Mouse (Mus musculus): Measurements from ENCODE around the gene Gm5725. TPM values are rescaled to one million over a fixed set of nuclear protein-coding genes. Genes with fewer than 3 reads are reported as not detected.
"Not testable (repeated sequence)": the region's sequence is repeated elsewhere in the genome, so short reads cannot be mapped to it uniquely, and the experiment has no call there.

The Gm5725 gene
- not detected in 2 replicates for polyA plus RNA-seq (2016; fragmentation: Nextera tagmentation; extraction: Ambion mirVana)

DNA sequence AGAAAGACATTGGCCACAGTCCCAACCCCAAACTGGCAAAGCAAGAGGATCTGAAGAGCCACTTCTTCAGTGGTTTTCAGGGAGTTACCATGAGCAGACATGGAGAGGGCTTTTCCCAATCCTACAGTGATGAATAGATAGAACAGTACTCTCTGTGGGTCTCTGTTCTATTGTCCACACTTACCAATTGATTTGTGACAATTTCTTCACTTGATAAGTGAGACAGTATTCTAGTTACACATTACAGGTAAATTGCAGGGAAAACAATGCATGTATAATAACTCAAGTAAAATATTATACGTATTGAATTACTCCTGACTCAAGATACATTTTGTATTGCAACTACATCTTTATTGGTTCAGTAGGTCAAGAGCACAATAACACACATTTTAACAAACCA lies at the start of gene Gm5725:
TSS of gene Gm5725 (minus strand) at position 101 of the 400 bp plus-strand sequence.
- not testable (repeated sequence) for H3K4me2 ChIP-seq; ATAC-seq (ENCODE audit: insufficient number of reproducible peaks, insufficient read depth, low FRiP score, low TSS enrichment, low read depth); H3K27ac ChIP-seq; H3K9me3 ChIP-seq; H3K27me3 ChIP-seq; H3K4me1 ChIP-seq (replicated peaks); H3K4me3 ChIP-seq (replicated peaks); H3K36me3 ChIP-seq; H3K9ac ChIP-seq (replicated peaks)
- no CpG with 5 or more reads among the region's 1 CpGs for WGBS

DNA sequence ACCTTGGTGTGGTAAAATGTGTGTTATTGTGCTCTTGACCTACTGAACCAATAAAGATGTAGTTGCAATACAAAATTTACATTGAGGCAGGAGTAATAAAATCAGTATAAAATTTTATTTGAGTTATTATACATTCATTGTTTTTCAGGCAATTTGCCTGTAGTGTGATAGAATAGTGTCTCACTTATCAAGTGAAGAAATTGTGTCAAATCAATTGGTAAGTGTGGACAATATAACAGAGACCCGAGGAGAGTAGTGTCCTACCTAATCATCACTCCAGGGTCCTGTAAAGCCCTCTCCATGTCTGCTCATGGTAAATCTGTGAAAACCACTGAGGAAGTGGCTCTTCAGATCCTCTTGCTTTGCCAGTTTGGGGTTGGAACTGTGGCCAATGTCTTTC lies 12.0 kb downstream of the Gm5725 start, which contains the start of gene Vmn1r135:
TSS of gene Vmn1r135 (plus strand) at position 301 of the 400 bp plus-strand sequence.
- H3K27me3 ChIP-seq; H3K36me3 ChIP-seq; H3K4me2 ChIP-seq; H3K4me1 ChIP-seq (replicated peaks); H3K9ac ChIP-seq (replicated peaks); H3K27ac ChIP-seq; H3K4me3 ChIP-seq (replicated peaks); ATAC-seq (ENCODE audit: insufficient number of reproducible peaks, insufficient read depth, low FRiP score, low TSS enrichment, low read depth); H3K9me3 ChIP-seq: not testable (repeated sequence)
- WGBS, result no CpG with 5 or more reads among the region's 1 CpGs

DNA sequence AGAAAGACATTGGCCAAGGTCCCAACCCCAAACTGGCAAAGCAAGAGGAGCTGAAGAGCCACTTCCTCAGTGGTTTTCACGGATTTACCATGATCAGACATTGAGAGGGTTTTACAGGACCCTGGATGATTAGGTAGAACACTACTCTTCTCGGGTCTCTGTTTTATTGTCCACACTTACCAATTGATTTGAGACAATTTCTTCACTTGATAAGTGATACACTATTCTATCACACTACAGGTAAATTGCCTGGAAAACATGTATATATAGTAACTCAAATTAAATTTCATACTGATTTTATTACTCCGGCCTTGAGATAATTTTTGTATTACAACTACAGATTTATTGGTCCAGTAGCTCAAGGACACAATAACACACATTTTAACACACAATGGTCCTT lies 47.4 kb downstream of the Gm5725 start, which contains the start of gene Gm4177:
TSS of gene Gm4177 (minus strand) at position 101 of the 400 bp plus-strand sequence.
- not testable (repeated sequence) for H3K9ac ChIP-seq (replicated peaks); H3K4me2 ChIP-seq; H3K9me3 ChIP-seq; H3K27ac ChIP-seq; H3K36me3 ChIP-seq; H3K4me3 ChIP-seq (replicated peaks); ATAC-seq (ENCODE audit: insufficient number of reproducible peaks, insufficient read depth, low FRiP score, low TSS enrichment, low read depth); H3K4me1 ChIP-seq (replicated peaks); H3K27me3 ChIP-seq
- no CpG with 5 or more reads among the region's 3 CpGs for WGBS

Other genes starting within 250 kb of the Gm5725 start
- gene Vmn1r132, start 230.2 kb downstream of the Gm5725 start, polyA plus RNA-seq (2016; fragmentation: Nextera tagmentation; extraction: Ambion mirVana), result not detected in 2 replicates
- not detected in 2 replicates for gene Gm4175, start 82.8 kb downstream of the Gm5725 start, polyA plus RNA-seq (2016; fragmentation: Nextera tagmentation; extraction: Ambion mirVana)
- gene Gm4177, start 47.5 kb downstream of the Gm5725 start, polyA plus RNA-seq (2016; fragmentation: Nextera tagmentation; extraction: Ambion mirVana), result not detected in 2 replicates
- not detected in 2 replicates for gene Vmn1r135, start 11.9 kb downstream of the Gm5725 start, polyA plus RNA-seq (2016; fragmentation: Nextera tagmentation; extraction: Ambion mirVana)
- not detected in 2 replicates for gene Gm5891, start 77.0 kb upstream of the Gm5725 start, polyA plus RNA-seq (2016; fragmentation: Nextera tagmentation; extraction: Ambion mirVana)
- gene Vmn1r137, start 150.3 kb upstream of the Gm5725 start, polyA plus RNA-seq (2016; fragmentation: Nextera tagmentation; extraction: Ambion mirVana), result not detected in 2 replicates
- gene Vmn1r138, start 184.6 kb upstream of the Gm5725 start, polyA plus RNA-seq (2016; fragmentation: Nextera tagmentation; extraction: Ambion mirVana), result not detected in 2 replicates
- not detected in 2 replicates for gene Gm6176, start 212.0 kb upstream of the Gm5725 start, polyA plus RNA-seq (2016; fragmentation: Nextera tagmentation; extraction: Ambion mirVana)
- not detected in 2 replicates for gene Vmn1r139, start 224.8 kb upstream of the Gm5725 start, polyA plus RNA-seq (2016; fragmentation: Nextera tagmentation; extraction: Ambion mirVana)